Mouse (Mus musculus) CD4-positive, CD25-positive, alpha-beta regulatory T cell (primary cell): Measurements from ENCODE around the gene 1810055G02Rik. TPM values are rescaled to one million over a fixed set of nuclear protein-coding genes. Genes with fewer than 3 reads are reported as not detected.

Experiments
- polyA plus RNA-seq: library from polyadenylated mRNA; unstranded; fragments of 100-300 nt; shearing (Covaris generic); gene quantifications from one replicate; pipeline ENCODE4 v1.2.1, GENCODE M21; 2017

1810055G02Rik gene
- polyA plus RNA-seq = 6.6 TPM

DNA sequence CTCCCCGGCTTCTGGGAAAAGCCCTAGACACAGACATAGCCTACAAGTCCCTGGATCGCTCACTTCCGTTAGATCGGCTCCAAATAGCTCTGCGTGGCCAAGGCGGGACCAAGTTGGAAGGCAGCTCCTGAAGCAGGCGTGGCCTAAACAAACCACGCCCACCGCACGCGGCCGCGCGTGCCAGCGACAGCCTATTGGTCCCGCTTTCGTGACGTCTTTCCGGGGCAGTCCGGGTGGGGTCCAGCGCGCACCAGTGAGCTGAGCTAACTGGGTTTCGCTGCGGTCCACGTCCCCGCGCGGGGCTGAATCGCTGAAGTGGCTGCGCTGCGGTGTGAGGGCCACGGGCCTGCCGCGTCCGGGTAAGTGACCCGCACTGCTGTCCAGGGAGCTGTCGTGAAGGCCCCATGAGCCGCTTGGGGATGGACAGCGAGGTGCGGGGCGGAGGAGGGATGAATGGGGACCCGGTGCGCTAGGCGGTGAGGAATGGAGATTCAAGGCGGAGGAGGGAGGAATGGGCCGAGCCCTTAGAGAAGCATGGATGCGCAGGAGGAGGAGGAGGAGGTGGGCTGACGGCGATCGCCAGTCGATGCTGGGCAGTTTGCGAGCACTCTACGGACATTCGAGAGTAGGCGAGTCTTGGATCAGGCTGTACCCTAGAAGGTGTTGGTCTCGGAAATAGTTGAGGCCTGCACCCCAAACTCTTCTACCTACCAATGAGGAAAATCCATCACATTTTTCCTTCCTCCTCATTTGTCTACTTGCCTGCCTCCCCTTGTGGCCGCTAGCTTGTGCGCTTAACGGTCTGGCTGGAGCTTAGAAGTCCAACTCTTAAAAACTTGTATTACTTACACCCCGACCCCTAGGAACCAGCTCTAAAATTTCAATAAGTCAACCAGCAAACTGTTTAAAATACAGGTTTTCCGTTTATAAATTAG lies at the start of gene 1810055G02Rik:
Gene 1810055G02Rik (plus strand): TSS at position 216 of the 935 bp plus-strand sequence.

DNA sequence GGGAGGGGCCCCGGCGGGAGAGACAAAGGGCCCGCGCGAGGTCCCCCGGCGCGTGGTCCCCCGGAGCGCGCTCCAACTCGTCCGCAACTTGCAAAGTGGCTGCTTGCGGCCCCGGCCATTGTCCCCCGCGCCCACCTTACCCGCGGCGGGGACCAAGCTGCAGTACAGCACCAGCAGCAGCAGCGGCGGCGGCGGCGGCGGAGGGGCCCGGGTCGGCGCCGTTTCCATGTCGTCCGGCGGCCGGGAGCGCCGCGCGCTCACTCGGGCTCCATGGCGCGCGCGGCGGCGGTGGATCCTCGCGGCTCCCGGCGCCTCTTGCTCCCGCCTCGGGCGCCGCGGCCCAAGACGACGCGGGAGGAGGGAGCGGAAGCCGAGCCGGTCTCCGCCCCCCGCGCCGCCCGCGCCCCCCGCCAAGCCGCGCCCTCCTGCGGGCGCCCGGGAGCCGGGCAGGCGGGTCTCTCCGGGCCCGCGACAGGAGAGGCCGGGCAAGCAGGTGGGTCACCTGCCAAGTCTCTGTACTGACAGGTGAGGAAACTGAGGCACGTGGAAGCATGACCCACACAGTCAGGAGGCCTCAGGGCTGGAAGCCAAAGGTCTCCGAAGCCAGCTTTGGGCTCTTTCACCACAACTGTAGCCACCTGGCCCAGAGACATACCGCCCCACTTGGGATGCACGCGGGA lies 21.7 kb upstream of the 1810055G02Rik start, which contains the start of gene Lrp5:
Gene Lrp5 (minus strand): TSS at position 350 of the 680 bp plus-strand sequence.

DNA sequence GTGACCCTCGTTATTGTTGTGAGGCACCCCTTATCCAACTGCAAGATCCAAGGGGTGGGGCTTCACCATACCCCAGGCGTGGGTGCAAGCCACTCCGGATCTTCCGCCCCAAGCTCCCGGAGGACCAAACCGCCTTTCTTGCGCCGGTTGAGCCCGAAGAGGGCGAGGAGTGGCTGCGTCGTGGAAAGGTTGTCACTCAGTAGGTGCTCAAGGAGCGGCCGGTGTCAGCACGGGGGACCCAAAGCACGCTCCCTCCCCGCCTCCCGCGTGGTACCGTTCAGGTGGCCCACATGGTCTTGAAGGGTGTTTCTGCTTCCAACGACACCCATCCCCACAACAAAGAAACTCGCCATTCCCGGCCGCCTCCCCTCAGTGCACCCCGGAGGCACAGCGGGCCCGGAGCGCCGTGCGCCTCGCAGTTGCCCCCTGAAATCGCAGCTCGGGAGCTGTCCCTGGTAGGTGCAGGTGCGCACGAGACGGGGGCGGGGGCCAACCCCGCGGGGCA lies 59.2 kb downstream of the 1810055G02Rik start, which contains the start of gene Kmt5b:
Gene Kmt5b (plus strand): TSS at position 146 of the 505 bp plus-strand sequence.

Other genes with a start within 250 kb of the 1810055G02Rik start
- gene Ppp6r3, start 132.5 kb upstream of the 1810055G02Rik start, polyA plus RNA-seq = 75.9 TPM
- gene Lrp5, start 21.7 kb upstream of the 1810055G02Rik start, polyA plus RNA-seq = 0.38 TPM
- gene Kmt5b, start 59.1 kb downstream of the 1810055G02Rik start, polyA plus RNA-seq = 88.9 TPM
- gene Chka, start 143.5 kb downstream of the 1810055G02Rik start, polyA plus RNA-seq = 16.3 TPM
- 74.4 TPM for gene Tcirg1, start 198.8 kb downstream of the 1810055G02Rik start, polyA plus RNA-seq
- gene Ndufs8, start 204.5 kb downstream of the 1810055G02Rik start, polyA plus RNA-seq = 187 TPM
- 0.23 TPM for gene Aldh3b1, start 221.5 kb downstream of the 1810055G02Rik start, polyA plus RNA-seq
- 37.5 TPM for gene Unc93b1, start 226.9 kb downstream of the 1810055G02Rik start, polyA plus RNA-seq